Mouse (Mus musculus): ENCODE data around the gene Swap70. TPM values are rescaled to one million over a fixed set of nuclear protein-coding genes. Genes with fewer than 3 reads are reported as not detected.

Gene Swap70
- total RNA-seq (2023): 10 to 100 TPM; 52.1 to 52.6 TPM

DNA sequence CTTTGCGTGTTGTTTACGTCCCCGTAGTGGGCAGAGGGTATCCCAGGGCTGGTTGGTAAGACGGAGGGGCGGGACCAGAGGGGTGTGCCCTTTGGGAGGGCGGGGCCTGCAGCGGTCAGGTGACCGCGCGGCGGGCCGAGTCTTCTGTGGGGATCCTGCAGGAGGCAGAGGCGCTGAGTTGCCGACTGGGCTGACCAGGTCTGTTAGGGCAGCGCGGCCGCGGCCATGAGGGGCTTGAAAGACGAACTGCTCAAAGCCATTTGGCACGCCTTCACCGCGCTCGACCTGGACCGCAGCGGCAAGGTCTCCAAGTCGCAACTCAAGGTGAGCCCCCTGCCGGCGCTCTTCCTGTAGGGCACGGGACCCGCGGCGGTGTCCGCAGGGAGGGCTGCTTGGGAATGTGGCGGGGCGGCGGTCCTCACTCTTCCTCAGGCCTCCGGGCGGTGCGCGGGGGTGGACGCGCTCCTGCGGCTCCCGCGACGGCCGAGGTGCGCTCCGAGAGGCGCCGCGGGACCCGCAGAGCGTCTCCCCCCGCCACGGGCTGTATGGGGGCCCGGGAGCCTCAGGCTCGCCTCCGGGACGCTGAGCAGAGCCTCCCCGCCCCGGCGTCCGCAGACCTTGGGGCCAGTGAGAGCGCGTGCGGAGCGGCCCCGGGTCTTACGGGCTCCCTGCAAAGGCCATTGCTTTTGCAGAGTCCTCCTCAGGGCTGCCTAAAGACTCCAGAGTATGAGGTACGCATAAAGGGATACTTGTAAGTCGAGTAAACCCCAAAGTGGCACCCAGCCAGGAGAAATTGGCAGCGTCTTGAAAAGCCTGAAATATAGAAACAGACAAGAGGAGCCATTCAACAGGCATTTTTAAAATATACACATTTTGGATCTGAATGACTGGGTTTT is at the start of gene Swap70:
Gene Swap70, plus strand, starts transcription at position 126 of the 896 bp plus-strand sequence.

Other genes starting within 250 kb of the Swap70 start
- 10 to 100 TPM; 33.8 to 40.8 TPM for gene Tmem41b, start 234.8 kb upstream of the Swap70 start, total RNA-seq (2023)
- gene Ipo7, start 203.4 kb upstream of the Swap70 start, total RNA-seq (2023): 100 to 1,000 TPM; 118 to 119 TPM
- 10 to 100 TPM; 22.1 to 24.4 TPM for gene Zfp143, start 160.5 kb upstream of the Swap70 start, total RNA-seq (2023)
- gene Wee1, start 99.7 kb upstream of the Swap70 start, total RNA-seq (2023): 1 to 10 TPM; 5.3 to 5.6 TPM

Data from monocyte, adult 59 days (primary cell).